Mouse (Mus musculus) stomach, postnatal 0 days (tissue): ENCODE results near the gene Fuz. TPM values are rescaled to one million over a fixed set of nuclear protein-coding genes. Genes with fewer than 3 reads are reported as not detected.
A peak's percentile ranks its signal among the peaks of the same experiment; 100 is the strongest.

ENCODE experiments used
- ATAC-seq: fragments of 200-750 bp; cut with Nextera tagmentation; 2 replicates; pipeline ENCODE4 v1.8.0; 2017; ENCODE audit not compliant: low FRiP score, low TSS enrichment
- DNase-seq: peaks from one replicate; pipeline ENCODE4 v3.0.0-alpha.2; 2016; ENCODE audit warnings: low spot score
- H3K27ac ChIP-seq: fragments of 300-500 bp; sonication (generic); replicated peaks from 2 replicates; pipeline ENCODE4 v1.5.1; 2014; ENCODE audit warnings: mild to moderate bottlenecking, control low read depth
- H3K27me3 ChIP-seq: fragments of 300-500 bp; sonication (generic); 2 replicates; pipeline ENCODE4 v1.6.1; 2014; ENCODE audit warnings: low read length; ENCODE audit not compliant: control insufficient read depth, insufficient read depth
- H3K36me3 ChIP-seq: fragments of 300-500 bp; sonication (generic); 2 replicates; pipeline ENCODE4 v1.6.1; 2014; ENCODE audit warnings: low read length, mixed read lengths; ENCODE audit not compliant: control insufficient read depth, insufficient read depth
- H3K4me1 ChIP-seq: fragments of 300-500 bp; sonication (generic); replicated peaks from 2 replicates; pipeline ENCODE4 v1.6.1; 2014; ENCODE audit warnings: antibody characterized with exemption; ENCODE audit not compliant: control insufficient read depth, insufficient read depth
- H3K4me2 ChIP-seq: fragments of 300-500 bp; sonication (generic); replicated peaks from 2 replicates; pipeline ENCODE4 v1.6.1; 2014; ENCODE audit warnings: low read depth, mild to moderate bottlenecking, control low read depth, moderate library complexity
- H3K4me3 ChIP-seq: fragments of 300-500 bp; sonication (generic); 2 replicates; pipeline ENCODE4 v1.5.1; 2014; ENCODE audit warnings: low read depth, low read length, control low read depth
- H3K9ac ChIP-seq: fragments of 300-500 bp; sonication (generic); 2 replicates; pipeline ENCODE4 v1.6.1; 2014; ENCODE audit warnings: mild to moderate bottlenecking, low read length, control low read depth, mixed read lengths
- H3K9me3 ChIP-seq: fragments of 300-500 bp; sonication (generic); 2 replicates; pipeline ENCODE4 v1.6.1; 2016; ENCODE audit warnings: low read length; ENCODE audit not compliant: control insufficient read depth
- CTCF ChIP-seq: IDR thresholded peaks from 2 replicates; pipeline ENCODE4 v1.5.1; 2016; ENCODE audit warnings: antibody characterized with exemption, low read depth, mild to moderate bottlenecking, moderate library complexity
- EP300 ChIP-seq: optimal IDR thresholded peaks from 2 replicates; pipeline ENCODE3; 2016; ENCODE audit warnings: antibody characterized with exemption
- WGBS: fragments of 180-500 bp; shearing (Covaris S2); extraction: QIAGEN DNeasy Blood & Tissue Kit; methylation state at CpG from one replicate; pipeline ENCODE4 v1.1.7; 2014; 5-methylcytosine and 5-hydroxymethylcytosine counted together
- polyA plus RNA-seq: library from polyadenylated mRNA; unstranded; fragments of >200 nt; fragmentation: Nextera tagmentation; extraction: Ambion mirVana; gene quantifications from 2 replicates; pipeline ENCODE4 v1.2.1, GENCODE M21; 2015

The Fuz gene
- polyA plus RNA-seq, 1 experiment from 2014 or later, result 13.1 TPM

- Histone ChIP-seq H3K36me3 (peaks cover 37% of the 10 kb centered on the region), H3K27ac (no peak overlapping the region), H3K4me3 (no peak overlapping the region), H3K9me3 (no peaks in the 10 kb centered on the region), H3K27me3 (no peaks in the 10 kb centered on the region), H3K9ac (no peak overlapping the region), H3K4me2 (no peak overlapping the region), H3K4me1 (no peaks in the 10 kb centered on the region)
- DNase-seq (no peak), ATAC-seq (peak; percentile 56)
- TF ChIP-seq EP300, result no peak
- no peak for TF ChIP-seq CTCF
- 85% methylated on average over 15 of the region's 15 CpGs for WGBS
These were observed 13.0 kb downstream of the Fuz start for GRCm38 (mm10) chr7:44908706-44909476.

- Histone ChIP-seq H3K4me2 (no peak overlapping the region), H3K4me3 (no peak overlapping the region), H3K9ac (no peak overlapping the region), H3K27me3 (no peaks in the 10 kb centered on the region), H3K27ac (no peak overlapping the region), H3K4me1 (no peaks in the 10 kb centered on the region), H3K36me3 (peaks cover 10% of the 10 kb centered on the region), H3K9me3 (no peaks in the 10 kb centered on the region)
- TF ChIP-seq EP300, result no peak
- no peak for TF ChIP-seq CTCF
- DNase-seq (no peak), ATAC-seq (no peak)
- WGBS, result 93% methylated on average over 2 of the region's 2 CpGs
These were observed 18.5 kb downstream of the Fuz start for GRCm38 (mm10) chr7:44914396-44914795.

- no peaks in the 10 kb centered on the region for H3K9me3 ChIP-seq
- H3K4me2 ChIP-seq, result no peak overlapping the region
- no peak overlapping the region for H3K4me3 ChIP-seq
- ATAC-seq (no peak), DNase-seq (no peak)
- H3K27ac ChIP-seq, result no peak overlapping the region
- WGBS, result 93% methylated on average over 9 of the region's 9 CpGs
- H3K27me3 ChIP-seq, result no peaks in the 10 kb centered on the region
- H3K9ac ChIP-seq, result no peak overlapping the region
- H3K36me3 ChIP-seq, result peaks cover 9% of the 10 kb centered on the region
- TF ChIP-seq EP300 (no peak), CTCF (no peak)
- H3K4me1 ChIP-seq, result no peaks in the 10 kb centered on the region
These were observed 19.4 kb downstream of the Fuz start for GRCm38 (mm10) chr7:44915314-44915713.

- no peak for DNase-seq
- ATAC-seq, result no peak
- no peak overlapping the region for H3K4me2 ChIP-seq
- TF ChIP-seq CTCF (no peak), EP300 (no peak)
- H3K27ac ChIP-seq, result no peak overlapping the region
- H3K9me3 ChIP-seq, result no peaks in the 10 kb centered on the region
- no peaks in the 10 kb centered on the region for H3K4me1 ChIP-seq
- H3K27me3 ChIP-seq, result no peaks in the 10 kb centered on the region
- 73% methylated on average over 6 of the region's 6 CpGs for WGBS
- no peak overlapping the region for H3K4me3 ChIP-seq
- no peak overlapping the region for H3K9ac ChIP-seq
- peaks cover 9% of the 10 kb centered on the region for H3K36me3 ChIP-seq
These were observed 20.3 kb downstream of the Fuz start for GRCm38 (mm10) chr7:44916191-44916590.

- DNase-seq (no peak), ATAC-seq (peak; percentile 36; the same call in 1 of the 2 replicates)
- WGBS, result 78% methylated on average over 4 of the region's 4 CpGs
- Histone ChIP-seq H3K9me3 (no peaks in the 10 kb centered on the region), H3K36me3 (peaks cover 11% of the 10 kb centered on the region), H3K4me3 (no peak overlapping the region), H3K27me3 (no peaks in the 10 kb centered on the region), H3K9ac (no peak overlapping the region), H3K4me2 (no peak overlapping the region), H3K27ac (0 out of 2 replicates have a peak overlapping the region, but pooled peaks have one; percentile 18), H3K4me1 (no peaks in the 10 kb centered on the region)
- TF ChIP-seq CTCF (no peak), EP300 (no peak)
These were observed 21.0 kb downstream of the Fuz start for GRCm38 (mm10) chr7:44916881-44917280.

- 60% methylated on average over 3 of the region's 3 CpGs for WGBS
- H3K27me3 ChIP-seq, result no peaks in the 10 kb centered on the region
- DNase-seq (no peak), ATAC-seq (peak; percentile 39; the same call in 1 of the 2 replicates)
- H3K9me3 ChIP-seq, result no peaks in the 10 kb centered on the region
- H3K4me2 ChIP-seq, result no peak overlapping the region
- H3K36me3 ChIP-seq, result peaks cover 14% of the 10 kb centered on the region; the same call in 1 of the 2 replicates
- H3K27ac ChIP-seq, result peak overlapping the region; percentile 53
- no peaks in the 10 kb centered on the region for H3K4me1 ChIP-seq
- no peak overlapping the region for H3K9ac ChIP-seq
- TF ChIP-seq CTCF, result no peak
- TF ChIP-seq EP300, result no peak
- H3K4me3 ChIP-seq, result no peak overlapping the region
These were observed 22.3 kb downstream of the Fuz start for GRCm38 (mm10) chr7:44918219-44918618.
